Comparison of ENCODE assay signal across 18 mouse cellular contexts in the genomic region with DNA sequence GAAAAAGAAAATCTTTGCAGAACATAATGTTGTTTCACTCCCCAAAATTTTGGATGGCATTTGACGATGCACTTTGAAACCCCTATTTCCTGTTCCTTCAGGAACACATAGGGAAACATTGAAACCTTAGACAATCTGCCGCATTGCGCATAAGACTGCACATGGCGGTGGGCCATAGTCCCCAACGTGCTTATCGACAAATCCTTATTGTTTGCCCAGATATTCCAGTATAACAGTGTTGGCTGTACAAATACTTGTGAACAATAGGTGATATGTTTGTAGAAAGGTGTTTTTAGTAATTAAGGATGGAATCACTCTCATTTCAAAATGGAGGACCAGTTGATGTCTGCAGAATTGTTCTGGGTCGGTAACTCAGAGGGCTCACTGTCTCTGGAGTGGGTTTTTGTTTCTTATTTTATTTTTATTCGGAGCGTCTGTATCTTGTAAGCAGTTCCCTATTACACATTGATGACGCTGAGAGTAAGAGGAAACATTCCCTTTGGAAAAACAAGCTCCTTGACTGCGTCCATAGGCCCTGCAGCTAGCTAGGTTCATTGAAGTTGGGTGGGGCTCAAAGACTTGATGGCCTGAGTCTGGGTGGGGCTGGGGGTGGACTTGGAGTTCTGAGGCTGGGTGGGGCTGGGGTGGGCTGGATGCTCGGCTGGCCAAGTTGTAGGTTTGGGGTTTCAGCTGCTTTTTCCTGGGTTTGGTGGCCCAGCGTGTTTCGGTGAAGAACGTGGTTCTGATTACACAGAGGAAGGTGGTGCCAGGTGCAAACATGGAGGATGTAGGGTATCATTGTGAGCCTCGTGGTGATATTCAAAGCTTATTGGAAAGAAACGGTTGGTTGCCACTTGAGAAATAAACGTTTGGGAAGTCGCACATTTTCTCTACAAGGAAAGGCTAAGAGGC. TPM values are rescaled to one million over a fixed set of nuclear protein-coding genes. Genes with fewer than 3 reads are reported as not detected.
DNase-seq lines count a peak whose midpoint lies in the region; ATAC-seq lines count a peak whose summit lies in the region.
"Had no signal": no experiment of that assay in that cellular context is flagged by ENCODE, and none has a peak within 500 bp of the region (broad histone marks: within the 10 kb centered on the region; RNA-seq: fewer than 3 reads in every experiment).

No protein-coding gene starts in this region.

- WGBS in hindbrain, embryonic 10.5 days: 4% methylated on average over 19 of the region's 19 CpGs
- 4% methylated on average over 19 of the region's 19 CpGs for WGBS in hindbrain, embryonic 11.5 days
- WGBS in intestine, embryonic 15.5 days: 16% methylated on average over 19 of the region's 19 CpGs
- WGBS in neural tube, embryonic 11.5 days: 3% methylated on average over 19 of the region's 19 CpGs

- H3K9me3 ChIP-seq in hindbrain, embryonic 10.5 days: no peaks in the 10 kb centered on the region
- no peaks in the 10 kb centered on the region for H3K9me3 ChIP-seq in hindbrain, embryonic 11.5 days (ENCODE audit: control insufficient read depth, low read length)
- H3K9me3 ChIP-seq in intestine, embryonic 15.5 days: no peaks in the 10 kb centered on the region
- no peaks in the 10 kb centered on the region for H3K9me3 ChIP-seq in neural tube, embryonic 11.5 days (ENCODE audit: control insufficient read depth, low read length)
- H3K9me3 ChIP-seq: heart, embryonic 15.5 days had no signal

- no peak for ATAC-seq in hindbrain, embryonic 11.5 days (ENCODE audit: low FRiP score)
- ATAC-seq in intestine, embryonic 15.5 days: no peak
- ATAC-seq in neural tube, embryonic 11.5 days (ENCODE audit: insufficient read depth, low FRiP score, low TSS enrichment): no peak
- no peak for ATAC-seq in granulocyte monocyte progenitor cell, adult 5-6 weeks (replicated peaks; ENCODE audit: poor library complexity, severe bottlenecking)

- H3K36me3 ChIP-seq in hindbrain, embryonic 10.5 days: no peaks in the 10 kb centered on the region
- no peaks in the 10 kb centered on the region for H3K36me3 ChIP-seq in hindbrain, embryonic 11.5 days (ENCODE audit: control insufficient read depth, insufficient read depth, low read length)
- H3K36me3 ChIP-seq in intestine, embryonic 15.5 days: no peaks in the 10 kb centered on the region
- no peaks in the 10 kb centered on the region for H3K36me3 ChIP-seq in neural tube, embryonic 11.5 days (ENCODE audit: control insufficient read depth, insufficient read depth, low read length)
- H3K36me3 ChIP-seq: heart, embryonic 15.5 days had no signal

- no peak overlapping the region for H3K27ac ChIP-seq in hindbrain, embryonic 10.5 days
- H3K27ac ChIP-seq in hindbrain, embryonic 11.5 days (ENCODE audit: low read depth, low read length): no peak overlapping the region
- no peak overlapping the region for H3K27ac ChIP-seq in intestine, embryonic 15.5 days
- peak overlapping the region; percentile 93 for H3K27ac ChIP-seq in neural tube, embryonic 11.5 days (ENCODE audit: low read depth, low read length)
- H3K27ac ChIP-seq: heart, embryonic 15.5 days; liver, embryonic 14.5 days had no signal

- no peak overlapping the region for H3K4me3 ChIP-seq in hindbrain, embryonic 10.5 days
- no peak overlapping the region for H3K4me3 ChIP-seq in hindbrain, embryonic 11.5 days (ENCODE audit: low read depth, low read length)
- peak overlapping the region; percentile 11; the same call in 1 of the 2 replicates for H3K4me3 ChIP-seq in intestine, embryonic 15.5 days (replicated peaks)
- peak overlapping the region; percentile 98 for H3K4me3 ChIP-seq in neural tube, embryonic 11.5 days (ENCODE audit: low read depth, low read length)

- peak; percentile 17 for DNase-seq in hindbrain, embryonic 10.5 days (ENCODE audit: low spot score)
- DNase-seq in hindbrain, embryonic 11.5 days (ENCODE audit: low spot score): no peak
- DNase-seq in adipocyte (ENCODE audit: low spot score): peak; percentile 51
- DNase-seq in neural tube, embryonic 11.5 days (ENCODE audit: low spot score): peak; percentile 46
- DNase-seq in right cerebral cortex, postnatal 4 days: no peak
- no peak for DNase-seq in frontal cortex, postnatal 14 days (ENCODE audit: low spot score in 2 of 2)
- DNase-seq: B cell, adult 2 months; gastrocnemius, postnatal 14 days; lung, postnatal 36 days; midbrain, embryonic 14.5 days had no signal

- H3K4me2 ChIP-seq in hindbrain, embryonic 11.5 days (replicated peaks; ENCODE audit: low read depth, low read length): no peak overlapping the region
- H3K4me2 ChIP-seq in intestine, embryonic 15.5 days (replicated peaks): peak overlapping the region; percentile 73
- peak overlapping the region; percentile 75 for H3K4me2 ChIP-seq in neural tube, embryonic 11.5 days (ENCODE audit: low read depth)

- peaks cover 8% of the 10 kb centered on the region for H3K4me1 ChIP-seq in hindbrain, embryonic 10.5 days (replicated peaks)
- H3K4me1 ChIP-seq in hindbrain, embryonic 11.5 days (replicated peaks; ENCODE audit: control insufficient read depth, insufficient read depth, low read length): no peaks in the 10 kb centered on the region
- no peaks in the 10 kb centered on the region; the same call in 1 of the 2 replicates for H3K4me1 ChIP-seq in intestine, embryonic 15.5 days (replicated peaks)
- peaks cover 29% of the 10 kb centered on the region for H3K4me1 ChIP-seq in neural tube, embryonic 11.5 days (ENCODE audit: control insufficient read depth, insufficient read depth, low read length)

- H3K9ac ChIP-seq in hindbrain, embryonic 11.5 days (ENCODE audit: low read depth, low read length): no peak overlapping the region
- H3K9ac ChIP-seq in intestine, embryonic 15.5 days: no peak overlapping the region
- H3K9ac ChIP-seq in neural tube, embryonic 11.5 days (ENCODE audit: low read length): peak overlapping the region; percentile 100
- H3K9ac ChIP-seq: heart, embryonic 15.5 days; liver, embryonic 14.5 days had no signal

- peaks cover 100% of the 10 kb centered on the region for H3K27me3 ChIP-seq in hindbrain, embryonic 10.5 days (ENCODE audit: insufficient read depth, poor library complexity, severe bottlenecking)
- H3K27me3 ChIP-seq in hindbrain, embryonic 11.5 days (ENCODE audit: control insufficient read depth, insufficient read depth, low read length): peaks cover 80% of the 10 kb centered on the region
- peaks cover 44% of the 10 kb centered on the region for H3K27me3 ChIP-seq in intestine, embryonic 15.5 days (replicated peaks)
- H3K27me3 ChIP-seq in neural tube, embryonic 11.5 days (ENCODE audit: control insufficient read depth, insufficient read depth, low read length): peaks cover 4% of the 10 kb centered on the region; the same call in 1 of the 2 replicates

RNA-seq across cellular contexts. Expression of gene Hoxd4, which starts 1.8 kb away (rescaled TPM):
- 0.14 and 2.6 TPM in 2 replicates for polyA plus RNA-seq in hindbrain, embryonic 10.5 days (2016; fragmentation: Nextera tagmentation; extraction: Ambion mirVana)
- 3.3 and 3.7 TPM in 2 replicates for polyA plus RNA-seq in hindbrain, embryonic 11.5 days (2014; fragmentation: Nextera tagmentation; extraction: Ambion mirVana)
- 1.2 and 1.6 TPM in 2 replicates for polyA plus RNA-seq in intestine, embryonic 15.5 days (2015; fragmentation: Nextera tagmentation; extraction: Ambion mirVana)
- 9.2 and 11.2 TPM in 2 replicates for polyA plus RNA-seq in neural tube, embryonic 11.5 days (2014; fragmentation: Nextera tagmentation; extraction: Ambion mirVana)
- total RNA-seq in granulocyte monocyte progenitor cell, adult 5-6 weeks (2014; fragmentation: Nextera tagmentation): not detected in 2 replicates
- total RNA-seq in granulocyte monocyte progenitor cell, adult 5-6 weeks (2017): not detected in 2 replicates
- total RNA-seq: common myeloid progenitor, adult 5-6 weeks; left cerebral cortex, adult 8-10 months; MEL had no signal
- polyA plus RNA-seq: midbrain, embryonic 14.5 days; thymus, postnatal 0 days had no signal

RNA-seq across cellular contexts. Expression of gene Hoxd3, which starts 1.8 kb away (rescaled TPM):
- 15.5 and 55.9 TPM in 2 replicates for polyA plus RNA-seq in hindbrain, embryonic 10.5 days (2016; fragmentation: Nextera tagmentation; extraction: Ambion mirVana)
- 49.5 and 58.0 TPM in 2 replicates for polyA plus RNA-seq in hindbrain, embryonic 11.5 days (2014; fragmentation: Nextera tagmentation; extraction: Ambion mirVana)
- polyA plus RNA-seq in intestine, embryonic 15.5 days (2015; fragmentation: Nextera tagmentation; extraction: Ambion mirVana): 18.8 and 19.2 TPM in 2 replicates
- 52.7 and 55.0 TPM in 2 replicates for polyA plus RNA-seq in neural tube, embryonic 11.5 days (2014; fragmentation: Nextera tagmentation; extraction: Ambion mirVana)
- not detected in 2 replicates for total RNA-seq in granulocyte monocyte progenitor cell, adult 5-6 weeks (2014; fragmentation: Nextera tagmentation)
- total RNA-seq in granulocyte monocyte progenitor cell, adult 5-6 weeks (2017): not detected in 2 replicates
- total RNA-seq: common myeloid progenitor, adult 5-6 weeks; gastrocnemius, postnatal 14 days; left cerebral cortex, adult 8-10 months; MEL had no signal
- polyA plus RNA-seq: midbrain, embryonic 14.5 days had no signal

RNA-seq across cellular contexts. Expression of gene Hoxd8, which starts 9.1 kb away (rescaled TPM):
- polyA plus RNA-seq in hindbrain, embryonic 10.5 days (2016; fragmentation: Nextera tagmentation; extraction: Ambion mirVana): not detected in 2 replicates
- polyA plus RNA-seq in hindbrain, embryonic 11.5 days (2014; fragmentation: Nextera tagmentation; extraction: Ambion mirVana): 0.19 and 0.50 TPM in 2 replicates
- 4.2 and 5.1 TPM in 2 replicates for polyA plus RNA-seq in intestine, embryonic 15.5 days (2015; fragmentation: Nextera tagmentation; extraction: Ambion mirVana)
- 21.3 and 23.1 TPM in 2 replicates for polyA plus RNA-seq in neural tube, embryonic 11.5 days (2014; fragmentation: Nextera tagmentation; extraction: Ambion mirVana)
- total RNA-seq in granulocyte monocyte progenitor cell, adult 5-6 weeks (2014; fragmentation: Nextera tagmentation): not detected in 2 replicates
- total RNA-seq in granulocyte monocyte progenitor cell, adult 5-6 weeks (2017): not detected in 2 replicates
- total RNA-seq: common myeloid progenitor, adult 5-6 weeks; left cerebral cortex, adult 8-10 months had no signal
- polyA plus RNA-seq: midbrain, embryonic 14.5 days had no signal

RNA-seq across cellular contexts. Expression of gene Gm28230, which starts 13.0 kb away (rescaled TPM):
- polyA plus RNA-seq in hindbrain, embryonic 10.5 days (2016; fragmentation: Nextera tagmentation; extraction: Ambion mirVana): not detected in 2 replicates
- polyA plus RNA-seq in hindbrain, embryonic 11.5 days (2014; fragmentation: Nextera tagmentation; extraction: Ambion mirVana): 0.73 and 0.89 TPM in 2 replicates
- polyA plus RNA-seq in intestine, embryonic 15.5 days (2015; fragmentation: Nextera tagmentation; extraction: Ambion mirVana): 0.55 and 0.73 TPM in 2 replicates
- 3.9 and 5.5 TPM in 2 replicates for polyA plus RNA-seq in neural tube, embryonic 11.5 days (2014; fragmentation: Nextera tagmentation; extraction: Ambion mirVana)
- total RNA-seq in granulocyte monocyte progenitor cell, adult 5-6 weeks (2014; fragmentation: Nextera tagmentation): not detected in 2 replicates
- not detected in 2 replicates for total RNA-seq in granulocyte monocyte progenitor cell, adult 5-6 weeks (2017)
- total RNA-seq: common myeloid progenitor, adult 5-6 weeks; left cerebral cortex, adult 8-10 months; MEL had no signal
- polyA plus RNA-seq: heart, embryonic 15.5 days; liver, embryonic 14.5 days; midbrain, embryonic 14.5 days; thymus, postnatal 0 days had no signal

RNA-seq across cellular contexts. Expression of gene Hoxd9, which starts 16.0 kb away (rescaled TPM):
- not detected in 2 replicates for polyA plus RNA-seq in hindbrain, embryonic 10.5 days (2016; fragmentation: Nextera tagmentation; extraction: Ambion mirVana)
- 0.11 TPM in 1 of 2 replicates, not detected in the other for polyA plus RNA-seq in hindbrain, embryonic 11.5 days (2014; fragmentation: Nextera tagmentation; extraction: Ambion mirVana)
- 4.4 and 5.9 TPM in 2 replicates for polyA plus RNA-seq in intestine, embryonic 15.5 days (2015; fragmentation: Nextera tagmentation; extraction: Ambion mirVana)
- 14.3 and 17.3 TPM in 2 replicates for polyA plus RNA-seq in neural tube, embryonic 11.5 days (2014; fragmentation: Nextera tagmentation; extraction: Ambion mirVana)
- total RNA-seq in granulocyte monocyte progenitor cell, adult 5-6 weeks (2014; fragmentation: Nextera tagmentation): not detected in 2 replicates
- total RNA-seq in granulocyte monocyte progenitor cell, adult 5-6 weeks (2017): not detected in 2 replicates
- total RNA-seq: common myeloid progenitor, adult 5-6 weeks; left cerebral cortex, adult 8-10 months; MEL had no signal
- polyA plus RNA-seq: midbrain, embryonic 14.5 days had no signal

Comparison
In these comparisons a context has a peak if more than half of its experiments do, and no peak if none do; other contexts are left out.
1. DNase-seq: peak in hindbrain, embryonic 10.5 days (single experiment), adipocyte (single experiment) and neural tube, embryonic 11.5 days (single experiment); none in hindbrain, embryonic 11.5 days (single experiment), right cerebral cortex, postnatal 4 days (single experiment) and frontal cortex, postnatal 14 days (0 of 2).
2. H3K4me3 ChIP-seq: peak in intestine, embryonic 15.5 days (single experiment) and neural tube, embryonic 11.5 days (single experiment); none in hindbrain, embryonic 10.5 days (single experiment) and hindbrain, embryonic 11.5 days (single experiment).